Mouse (Mus musculus) intestine, embryonic 14.5 days (tissue): ENCODE results near the gene Dohh. TPM values are rescaled to one million over a fixed set of nuclear protein-coding genes. Genes with fewer than 3 reads are reported as not detected.
A peak's percentile ranks its signal among the peaks of the same experiment; 100 is the strongest.

Experiments used
- ATAC-seq: fragments of 200-750 bp; cut with Nextera tagmentation; replicated peaks from 2 replicates; pipeline ENCODE4 v1.8.0; 2017; ENCODE audit warnings: low read depth, moderate number of reproducible peaks, moderate TSS enrichment, moderate library complexity; ENCODE audit not compliant: low FRiP score, low TSS enrichment
- DNase-seq: peaks from one replicate; pipeline ENCODE4 v3.0.0-alpha.2; 2018; ENCODE audit warnings: low spot score
- H3K27ac ChIP-seq: fragments of 300-500 bp; sonication (generic); 2 replicates; pipeline ENCODE4 v1.5.1; 2014; ENCODE audit warnings: low read depth, mild to moderate bottlenecking, control low read depth
- H3K27me3 ChIP-seq: fragments of 300-500 bp; sonication (generic); replicated peaks from 2 replicates; pipeline ENCODE4 v1.6.1; 2014; ENCODE audit warnings: low read length, control low read depth; ENCODE audit not compliant: control insufficient read depth, insufficient read depth
- H3K36me3 ChIP-seq: fragments of 300-500 bp; sonication (generic); 2 replicates; pipeline ENCODE4 v1.6.1; 2014; ENCODE audit warnings: low read length, control low read depth; ENCODE audit not compliant: control insufficient read depth, insufficient read depth
- H3K4me1 ChIP-seq: fragments of 300-500 bp; sonication (generic); replicated peaks from 2 replicates; pipeline ENCODE4 v1.6.1; 2014; ENCODE audit warnings: low read length, control low read depth, mixed read lengths; ENCODE audit not compliant: control insufficient read depth, insufficient read depth
- H3K4me2 ChIP-seq: fragments of 300-500 bp; sonication (generic); 2 replicates; pipeline ENCODE4 v1.6.1; 2014; ENCODE audit warnings: low read length
- H3K4me3 ChIP-seq: fragments of 300-500 bp; sonication (generic); 2 replicates; pipeline ENCODE4 v1.5.1; 2014; ENCODE audit warnings: low read depth, low read length, control low read depth, mixed read lengths
- H3K9ac ChIP-seq: fragments of 300-500 bp; sonication (generic); 2 replicates; pipeline ENCODE4 v1.6.1; 2014; ENCODE audit warnings: mild to moderate bottlenecking, low read length
- H3K9me3 ChIP-seq: fragments of 300-500 bp; sonication (generic); 2 replicates; pipeline ENCODE4 v1.6.1; 2016; ENCODE audit warnings: low read length, control low read depth; ENCODE audit not compliant: control insufficient read depth
- WGBS: fragments of 180-500 bp; shearing (Covaris S2); extraction: QIAGEN DNeasy Blood & Tissue Kit; methylation state at CpG from one replicate; pipeline ENCODE4 v1.1.7; 2014; 5-methylcytosine and 5-hydroxymethylcytosine counted together
- polyA plus RNA-seq: library from polyadenylated mRNA; unstranded; fragments of >200 nt; fragmentation: Nextera tagmentation; extraction: Ambion mirVana; gene quantifications from 2 replicates; pipeline ENCODE4 v1.2.1, GENCODE M21; 2014

Gene Dohh
- polyA plus RNA-seq, 1 experiment from 2014 or later, result 70.7 TPM

DNA sequence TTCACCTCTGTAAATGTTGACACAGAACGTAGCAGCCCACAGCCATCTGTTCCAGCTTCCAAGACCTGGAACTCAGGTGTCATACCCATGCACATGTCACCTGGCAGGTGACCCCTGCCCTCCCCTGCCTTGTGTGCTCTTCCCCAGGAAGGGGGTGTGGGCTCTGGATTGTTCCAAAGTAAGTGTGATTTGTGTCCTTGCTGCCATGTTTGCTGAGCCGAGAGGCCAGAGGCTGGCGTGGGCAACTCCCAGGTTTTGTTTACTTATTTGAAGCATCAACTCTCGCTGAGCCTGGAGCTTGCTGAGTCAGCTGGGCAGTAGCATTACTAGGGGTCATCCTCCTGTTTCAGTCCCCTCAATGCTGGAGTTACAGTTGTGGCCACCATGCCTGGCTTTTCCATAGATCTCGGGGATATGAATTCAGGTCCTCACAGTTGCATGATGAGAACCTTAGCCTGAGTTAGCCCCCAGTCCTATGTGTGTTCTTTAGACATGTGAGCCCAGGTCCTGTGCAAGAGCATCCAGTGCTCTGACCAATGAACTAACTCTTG is 4.4 kb downstream of the Dohh start, which contains the start of gene Gm48552:
TSS of gene Gm48552 (plus strand) at position 501 of the 551 bp plus-strand sequence.
- 50% methylated on average over 5 of the region's 5 CpGs for WGBS
- Histone ChIP-seq H3K27me3 (no peaks in the 10 kb centered on the region), H3K9ac (no peak within 1 kb of the TSS), H3K27ac (no peak within 1 kb of the TSS), H3K9me3 (no peaks in the 10 kb centered on the region), H3K4me2 (no peak within 1 kb of the TSS), H3K4me1 (peaks cover 26% of the 10 kb centered on the region), H3K4me3 (no peak within 1 kb of the TSS), H3K36me3 (peaks cover 32% of the 10 kb centered on the region)
- DNase-seq (no peak), ATAC-seq (no peak)

DNA sequence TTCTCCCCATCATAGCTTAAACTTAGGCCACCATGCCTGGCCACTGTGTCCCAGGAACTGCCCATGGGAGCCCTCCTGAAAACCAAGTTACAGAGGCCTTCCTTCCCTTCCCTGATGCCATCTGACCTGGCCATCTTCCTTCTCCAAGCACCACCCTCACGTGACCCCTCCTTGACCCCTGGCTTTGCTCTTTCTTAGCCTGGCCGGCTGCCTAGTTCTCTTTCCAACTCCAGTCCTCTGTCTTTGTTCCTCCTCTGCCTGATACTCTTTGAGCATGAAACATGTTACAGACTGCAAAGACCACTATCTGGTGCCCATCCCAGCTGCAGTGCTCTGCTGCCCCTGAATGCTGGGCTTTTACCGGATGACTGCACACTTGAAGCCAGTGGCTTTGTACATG is 5.1 kb downstream of the Dohh start:
- no peaks in the 10 kb centered on the region for H3K27me3 ChIP-seq
- H3K36me3 ChIP-seq, result peaks cover 32% of the 10 kb centered on the region
- no peak overlapping the region for H3K4me3 ChIP-seq
- DNase-seq, result no peak
- H3K4me2 ChIP-seq, result no peak overlapping the region
- H3K27ac ChIP-seq, result no peak overlapping the region
- H3K4me1 ChIP-seq, result peaks cover 30% of the 10 kb centered on the region
- no peak for ATAC-seq
- H3K9me3 ChIP-seq, result no peaks in the 10 kb centered on the region
- H3K9ac ChIP-seq, result no peak overlapping the region
- WGBS, result 55% methylated on average over 3 of the region's 3 CpGs

DNA sequence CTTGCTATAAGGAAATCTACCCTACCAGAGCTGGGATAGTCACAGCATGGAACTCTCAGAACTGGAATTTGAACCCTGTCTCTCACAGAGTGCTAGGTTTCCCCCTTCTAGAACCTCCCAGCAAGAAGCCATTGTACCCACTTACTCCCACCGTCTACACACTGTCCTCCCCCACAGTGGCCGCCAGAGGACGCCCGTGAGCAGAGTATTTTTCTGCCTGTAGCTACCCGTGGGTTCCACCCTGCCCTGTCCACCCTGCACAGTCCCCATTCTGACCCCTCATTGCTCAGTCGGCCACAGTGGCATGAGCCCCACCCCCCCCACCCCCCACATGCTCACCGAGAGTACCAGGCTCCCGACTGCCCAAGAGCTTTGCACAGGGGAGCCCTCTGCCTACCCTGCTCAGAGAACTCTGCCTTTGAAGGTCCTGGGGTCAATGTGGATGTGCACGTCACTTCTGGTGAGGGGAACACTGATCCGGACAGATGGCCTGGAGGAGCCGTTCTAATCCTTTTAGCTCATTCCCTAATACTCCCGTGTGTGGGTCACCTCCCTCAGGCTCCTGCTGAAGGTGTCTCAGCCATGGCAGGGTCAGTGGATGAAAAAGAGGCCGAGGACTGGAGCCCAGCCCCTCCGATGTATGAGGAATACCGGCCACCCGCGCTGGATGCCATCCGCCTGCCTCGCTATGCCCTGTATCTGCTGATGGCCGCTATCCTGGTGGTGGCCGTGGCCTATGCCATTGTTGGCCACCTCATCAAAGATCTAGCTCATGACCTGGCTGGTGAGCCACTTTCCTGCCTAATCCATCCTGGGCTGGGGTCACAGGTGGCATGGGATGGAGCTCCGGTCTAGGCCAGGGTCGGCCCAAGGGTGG is 5.8 kb downstream of the Dohh start:
- 61% methylated on average over 23 of the region's 23 CpGs for WGBS
- Histone ChIP-seq H3K36me3 (peaks cover 32% of the 10 kb centered on the region), H3K4me2 (no peak overlapping the region), H3K9me3 (no peaks in the 10 kb centered on the region), H3K9ac (no peak overlapping the region), H3K27ac (no peak overlapping the region), H3K4me1 (peaks cover 29% of the 10 kb centered on the region), H3K4me3 (no peak overlapping the region), H3K27me3 (no peaks in the 10 kb centered on the region)
- ATAC-seq (no peak), DNase-seq (peak; percentile 91)

DNA sequence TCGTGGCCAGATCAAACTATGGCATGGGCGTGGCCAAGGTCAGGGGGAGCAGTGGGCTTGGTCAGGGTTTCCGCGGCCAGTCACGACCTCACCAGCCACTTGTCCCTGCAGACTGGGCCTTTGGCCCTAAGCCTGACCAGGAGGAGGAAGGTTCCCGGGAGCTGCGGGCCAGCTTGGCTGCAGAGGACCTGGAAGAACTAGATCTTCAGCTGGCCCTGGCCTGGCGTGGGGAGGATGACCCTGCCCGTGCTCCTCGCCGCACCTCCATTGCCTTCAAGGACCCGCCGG is 6.4 kb downstream of the Dohh start:
- H3K27me3 ChIP-seq, result no peaks in the 10 kb centered on the region
- peaks cover 32% of the 10 kb centered on the region for H3K36me3 ChIP-seq

DNA sequence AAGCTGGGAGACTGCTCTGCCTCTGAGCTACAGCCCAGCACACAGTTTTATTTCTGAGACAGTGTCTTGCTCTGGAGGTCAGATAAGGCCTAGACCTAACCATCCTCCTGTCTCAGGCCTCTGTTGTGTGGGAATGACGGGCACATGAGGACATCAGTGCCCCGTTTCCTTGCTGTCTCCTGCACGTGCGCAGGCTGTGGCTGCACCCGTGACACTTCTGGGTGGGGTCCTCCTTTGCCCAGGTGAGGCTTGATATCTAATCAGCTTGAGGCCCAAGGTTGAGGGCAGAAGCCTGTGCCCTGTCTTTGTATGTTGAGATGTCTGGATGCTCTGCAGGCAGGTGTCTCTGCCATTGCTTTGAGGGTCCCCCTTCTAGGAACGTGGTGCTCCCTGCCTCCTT is 8.0 kb downstream of the Dohh start:
- ATAC-seq (peak; percentile 35), DNase-seq (no peak)
- Histone ChIP-seq H3K9me3 (no peaks in the 10 kb centered on the region), H3K9ac (no peak overlapping the region), H3K36me3 (peaks cover 26% of the 10 kb centered on the region), H3K4me1 (peaks cover 20% of the 10 kb centered on the region), H3K4me2 (no peak overlapping the region), H3K27ac (peak overlapping the region; percentile 69; the same call in 1 of the 2 replicates), H3K4me3 (no peak overlapping the region), H3K27me3 (no peaks in the 10 kb centered on the region)
- WGBS, result 81% methylated on average over 6 of the region's 6 CpGs

More for the DNA sequence above, 6.4 kb downstream of the Dohh start:
- ATAC-seq, result no peak
- DNase-seq, result no peak
- Histone ChIP-seq H3K4me2 (no peak overlapping the region), H3K4me1 (peaks cover 23% of the 10 kb centered on the region), H3K9me3 (no peaks in the 10 kb centered on the region), H3K4me3 (no peak overlapping the region), H3K27ac (no peak overlapping the region), H3K9ac (no peak overlapping the region)
- WGBS, result 85% methylated on average over 13 of the region's 13 CpGs

DNA sequence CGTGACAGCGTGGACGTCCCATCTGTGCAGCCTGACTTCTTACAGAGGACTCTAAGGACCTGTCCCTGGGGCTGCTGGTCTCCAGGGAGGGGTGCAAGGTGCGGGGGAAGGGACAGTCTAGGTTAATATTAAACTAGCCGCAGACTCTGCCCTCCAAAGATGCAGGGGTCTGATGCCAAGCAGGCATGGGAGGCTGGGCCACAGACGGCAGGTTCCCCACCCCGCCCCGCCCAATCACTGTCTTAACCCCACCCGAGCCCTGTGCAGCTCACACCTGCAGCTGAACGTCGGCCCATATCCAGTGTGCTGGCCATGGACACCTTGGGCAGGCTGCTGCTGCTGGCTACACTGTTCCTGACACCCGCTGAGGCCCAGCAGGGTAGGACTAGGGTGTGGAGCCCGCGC is 8.6 kb downstream of the Dohh start, which contains the start of gene Smim24:
TSS of gene Smim24 (plus strand) at position 271 of the 405 bp plus-strand sequence.
- peak within 1 kb of the TSS; percentile 34 for H3K4me3 ChIP-seq
- no peaks in the 10 kb centered on the region for H3K27me3 ChIP-seq
- 56% methylated on average over 14 of the region's 14 CpGs for WGBS
- H3K27ac ChIP-seq, result peak within 1 kb of the TSS; percentile 69
- H3K4me1 ChIP-seq, result peaks cover 20% of the 10 kb centered on the region
- ATAC-seq (peak; percentile 59), DNase-seq (no peak)
- H3K4me2 ChIP-seq, result peak within 1 kb of the TSS; percentile 61
- peak within 1 kb of the TSS; percentile 40 for H3K9ac ChIP-seq
- H3K9me3 ChIP-seq, result no peaks in the 10 kb centered on the region
- H3K36me3 ChIP-seq, result peaks cover 21% of the 10 kb centered on the region

DNA sequence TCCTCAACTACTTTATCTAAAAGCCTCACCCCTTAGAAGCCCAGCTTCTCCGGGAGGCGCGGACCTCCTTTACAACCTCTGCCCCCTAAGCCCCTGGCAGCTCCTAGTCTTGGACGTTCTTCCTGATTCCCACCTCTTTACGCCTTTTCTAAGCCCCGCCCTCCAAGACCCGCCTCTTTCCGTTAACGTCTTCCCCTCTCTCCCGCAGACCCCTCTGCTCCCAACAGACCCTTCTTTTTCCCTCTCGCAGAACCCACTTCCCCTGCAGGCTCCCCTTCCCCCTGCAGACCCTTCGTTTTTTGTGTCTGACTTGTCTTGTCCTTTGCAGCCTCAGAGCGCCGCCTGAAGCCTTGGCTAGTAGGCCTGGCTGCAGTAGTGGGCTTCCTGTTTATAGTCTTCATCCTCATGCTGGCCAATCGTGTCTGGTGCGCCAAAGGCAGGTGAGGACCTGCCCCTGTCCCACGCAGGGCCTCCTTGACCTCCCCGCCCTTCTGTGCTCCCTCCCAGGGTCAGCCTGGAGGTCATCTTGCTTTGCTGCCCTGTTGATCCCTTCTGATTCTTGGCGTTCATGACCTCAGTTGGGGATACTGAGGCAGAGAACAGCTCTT is 9.3 kb downstream of the Dohh start:
- WGBS, result 5% methylated on average over 19 of the region's 19 CpGs
- peak; percentile 77 for DNase-seq
- Histone ChIP-seq H3K4me3 (peak overlapping the region; percentile 34), H3K27ac (peak overlapping the region; percentile 69), H3K4me2 (peak overlapping the region; percentile 61), H3K4me1 (peaks cover 20% of the 10 kb centered on the region), H3K36me3 (peaks cover 13% of the 10 kb centered on the region), H3K9ac (peak overlapping the region; percentile 40), H3K27me3 (no peaks in the 10 kb centered on the region), H3K9me3 (no peaks in the 10 kb centered on the region)
- peak; percentile 13; the same call in 1 of the 2 replicates for ATAC-seq

DNA sequence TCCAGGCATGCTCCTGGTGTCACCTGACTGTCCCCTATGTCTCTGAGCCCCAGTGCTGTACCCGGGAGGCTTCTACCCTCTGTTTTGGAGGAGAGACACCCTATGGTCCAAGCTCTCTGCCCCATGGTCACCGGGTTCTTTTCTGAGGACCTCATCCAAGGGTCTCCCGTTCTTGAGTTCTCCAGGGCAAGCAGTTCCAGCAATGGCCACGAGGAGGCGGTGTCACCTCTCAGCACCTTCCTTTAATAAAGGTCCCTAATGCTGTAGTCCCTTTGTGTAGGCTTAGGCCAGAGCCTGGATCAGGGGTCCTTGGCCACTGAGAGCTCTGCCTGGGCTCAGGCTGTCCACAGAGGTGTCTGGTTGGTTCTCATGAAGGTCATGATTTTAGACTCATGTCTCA is 10.9 kb downstream of the Dohh start:
- peak; percentile 92 for DNase-seq
- Histone ChIP-seq H3K4me2 (no peak overlapping the region), H3K27me3 (no peaks in the 10 kb centered on the region), H3K9ac (no peak overlapping the region), H3K9me3 (no peaks in the 10 kb centered on the region), H3K4me3 (no peak overlapping the region), H3K4me1 (peaks cover 16% of the 10 kb centered on the region), H3K36me3 (peaks cover 20% of the 10 kb centered on the region), H3K27ac (no peak overlapping the region)
- WGBS, result 15% methylated on average over 5 of the region's 5 CpGs
- ATAC-seq, result no peak
